Mouse (Mus musculus): ENCODE data around the gene Ube2dnl1. TPM values are rescaled to one million over a fixed set of nuclear protein-coding genes. Genes with fewer than 3 reads are reported as not detected.

Gene Ube2dnl1
- polyA plus RNA-seq (2017; shearing (Covaris generic)), result not detected

GRCm38 (mm10) chrX:114904712-114905111, at the start of gene Ube2dnl1:
TSS of gene Ube2dnl1 (plus strand) at chrX:114905012.

DNA sequence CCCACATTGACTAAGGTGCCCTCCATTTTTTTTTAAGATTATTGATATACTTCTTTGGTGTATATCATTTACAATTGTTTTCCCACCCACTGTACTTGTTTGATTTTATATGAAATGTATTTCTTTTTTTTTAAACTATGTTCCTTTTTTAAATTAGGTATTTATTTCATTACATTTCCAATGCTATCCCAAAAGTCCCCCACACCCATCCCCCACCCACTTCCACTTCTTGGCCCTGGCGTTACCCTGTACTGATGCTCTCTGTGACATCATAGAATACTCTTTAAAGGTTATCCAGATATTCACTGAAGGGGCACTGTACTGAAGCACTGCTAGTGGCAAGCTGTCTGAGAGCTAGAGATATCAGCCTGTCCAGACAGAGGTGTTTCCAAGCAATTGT, 2.5 kb downstream of the Ube2dnl1 start, which contains the start of gene Ube2dnl2:
Gene Ube2dnl2 (plus strand): TSS at position 301 of the 400 bp plus-strand sequence.

Other genes starting within 250 kb of the Ube2dnl1 start
- gene Ube2dnl2, start 2.6 kb downstream of the Ube2dnl1 start, polyA plus RNA-seq (2017; shearing (Covaris generic)), result not detected